Mouse (Mus musculus) lung, postnatal 0 days (tissue): ENCODE data around the gene Mrc1. TPM values are rescaled to one million over a fixed set of nuclear protein-coding genes. Genes with fewer than 3 reads are reported as not detected.

Source experiments
- ATAC-seq: fragments of 200-750 bp; cut with Nextera tagmentation; 2 replicates; pipeline ENCODE4 v1.8.0; 2017; ENCODE audit warnings: moderate library complexity
- DNase-seq: peaks from one replicate; pipeline ENCODE4 v3.0.0-alpha.2; 2016; ENCODE audit warnings: low spot score
- H3K27ac ChIP-seq: fragments of 300-500 bp; sonication (generic); 2 replicates; pipeline ENCODE4 v1.5.1; 2014; ENCODE audit warnings: antibody characterized with exemption, mild to moderate bottlenecking, low read length, mixed read lengths
- H3K27me3 ChIP-seq: fragments of 300-500 bp; sonication (generic); replicated peaks from 2 replicates; pipeline ENCODE4 v1.6.1; 2014; ENCODE audit warnings: low read length, mixed read lengths; ENCODE audit not compliant: insufficient read depth
- H3K36me3 ChIP-seq: fragments of 300-500 bp; sonication (generic); 2 replicates; pipeline ENCODE4 v1.6.1; 2014; ENCODE audit warnings: low read length, mixed read lengths; ENCODE audit not compliant: insufficient read depth
- H3K4me1 ChIP-seq: fragments of 300-500 bp; sonication (generic); 2 replicates; pipeline ENCODE4 v1.6.1; 2014; ENCODE audit warnings: antibody characterized with exemption, low read depth, low read length, mixed read lengths; ENCODE audit not compliant: insufficient read depth
- H3K4me2 ChIP-seq: fragments of 300-500 bp; sonication (generic); replicated peaks from 2 replicates; pipeline ENCODE4 v1.6.1; 2014; ENCODE audit warnings: low read depth, mild to moderate bottlenecking, low read length, moderate library complexity, mixed read lengths
- H3K4me3 ChIP-seq: fragments of 300-500 bp; sonication (generic); 2 replicates; pipeline ENCODE4 v1.5.1; 2014; ENCODE audit warnings: low read depth, low read length
- H3K9ac ChIP-seq: fragments of 300-500 bp; sonication (generic); replicated peaks from 2 replicates; pipeline ENCODE4 v1.6.1; 2014; ENCODE audit warnings: low read depth, mild to moderate bottlenecking
- H3K9me3 ChIP-seq: fragments of 300-500 bp; sonication (generic); 2 replicates; pipeline ENCODE4 v1.6.1; 2016; ENCODE audit warnings: low read length, mixed read lengths
- CTCF ChIP-seq: IDR thresholded peaks from 2 replicates; pipeline ENCODE4 v1.5.1; 2016; ENCODE audit warnings: antibody characterized with exemption, mild to moderate bottlenecking
- EP300 ChIP-seq: IDR thresholded peaks from 2 replicates; pipeline ENCODE4 v1.6.1; 2016; ENCODE audit warnings: antibody characterized with exemption, mild to moderate bottlenecking, control low read depth
- WGBS: fragments of 180-500 bp; shearing (Covaris S2); extraction: QIAGEN DNeasy Blood & Tissue Kit; methylation state at CpG from one replicate; pipeline ENCODE4 v1.1.7; 2014; 5-methylcytosine and 5-hydroxymethylcytosine counted together
- polyA plus RNA-seq: library from polyadenylated mRNA; unstranded; fragments of >200 nt; fragmentation: Nextera tagmentation; extraction: Ambion mirVana; gene quantifications from 2 replicates; pipeline ENCODE4 v1.2.1, GENCODE M21; 2015

The Mrc1 gene
- polyA plus RNA-seq, 1 experiment from 2014 or later: 8.2 TPM

GRCm38 (mm10) chr2:14224387-14224786 lies 4.8 kb upstream of the Mrc1 start:
- no peak for ATAC-seq
- Histone ChIP-seq H3K9me3 (no peaks in the 10 kb centered on the region), H3K36me3 (no peaks in the 10 kb centered on the region), H3K4me3 (no peak overlapping the region), H3K4me1 (no peaks in the 10 kb centered on the region), H3K4me2 (no peak overlapping the region), H3K27me3 (no peaks in the 10 kb centered on the region), H3K27ac (no peak overlapping the region), H3K9ac (no peak overlapping the region)
- WGBS: 66% methylated on average over 3 of the region's 4 CpGs
- TF ChIP-seq CTCF: no peak
- no peak for TF ChIP-seq EP300
- no peak for DNase-seq

- H3K9me3 ChIP-seq: no peaks in the 10 kb centered on the region
- ATAC-seq (no peak), DNase-seq (peak; percentile 25)
- no peak overlapping the region for H3K4me2 ChIP-seq
- 47% methylated on average over 6 of the region's 6 CpGs for WGBS
- H3K27ac ChIP-seq: no peak overlapping the region
- TF ChIP-seq CTCF (no peak), EP300 (no peak)
- H3K36me3 ChIP-seq: no peaks in the 10 kb centered on the region
- no peak overlapping the region for H3K9ac ChIP-seq
- H3K4me3 ChIP-seq: no peak overlapping the region
- no peaks in the 10 kb centered on the region for H3K4me1 ChIP-seq
- no peaks in the 10 kb centered on the region for H3K27me3 ChIP-seq
Measured at GRCm38 (mm10) chr2:14228495-14228894, 697 bp upstream of the Mrc1 start.

- Histone ChIP-seq H3K4me1 (no peaks in the 10 kb centered on the region), H3K36me3 (no peaks in the 10 kb centered on the region), H3K9ac (no peak overlapping the region), H3K4me3 (no peak overlapping the region), H3K27ac (no peak overlapping the region), H3K9me3 (no peaks in the 10 kb centered on the region), H3K27me3 (no peaks in the 10 kb centered on the region), H3K4me2 (no peak overlapping the region)
- WGBS: 86% methylated on average over 14 of the region's 14 CpGs
- ATAC-seq (no peak), DNase-seq (no peak)
- TF ChIP-seq EP300 (no peak), CTCF (no peak)
Measured at GRCm38 (mm10) chr2:14229979-14230378, 787 bp downstream of the Mrc1 start.

- H3K4me2 ChIP-seq: no peak overlapping the region
- ATAC-seq (no peak), DNase-seq (no peak)
- no peaks in the 10 kb centered on the region for H3K27me3 ChIP-seq
- no peaks in the 10 kb centered on the region for H3K4me1 ChIP-seq
- no peak overlapping the region for H3K27ac ChIP-seq
- no peak overlapping the region for H3K4me3 ChIP-seq
- H3K36me3 ChIP-seq: no peaks in the 10 kb centered on the region
- WGBS: 68% methylated on average over 1 of the region's 1 CpGs
- TF ChIP-seq EP300 (no peak), CTCF (no peak)
- no peak overlapping the region for H3K9ac ChIP-seq
- H3K9me3 ChIP-seq: no peaks in the 10 kb centered on the region
Measured at GRCm38 (mm10) chr2:14232897-14233296, 3.7 kb downstream of the Mrc1 start.

GRCm38 (mm10) chr2:14233983-14234382 lies 4.8 kb downstream of the Mrc1 start:
- DNase-seq (peak; percentile 25), ATAC-seq (no peak)
- Histone ChIP-seq H3K27ac (no peak overlapping the region), H3K9ac (no peak overlapping the region), H3K4me3 (no peak overlapping the region), H3K36me3 (no peaks in the 10 kb centered on the region), H3K4me2 (no peak overlapping the region), H3K4me1 (no peaks in the 10 kb centered on the region), H3K27me3 (no peaks in the 10 kb centered on the region), H3K9me3 (no peaks in the 10 kb centered on the region)
- 41% methylated on average over 2 of the region's 2 CpGs for WGBS
- TF ChIP-seq EP300 (no peak), CTCF (no peak)

GRCm38 (mm10) chr2:14235319-14235718 lies 6.1 kb downstream of the Mrc1 start:
- H3K4me2 ChIP-seq: no peak overlapping the region
- no peak overlapping the region for H3K27ac ChIP-seq
- H3K4me3 ChIP-seq: no peak overlapping the region
- no peak for TF ChIP-seq CTCF
- TF ChIP-seq EP300: peak; percentile 91
- H3K27me3 ChIP-seq: no peaks in the 10 kb centered on the region
- WGBS: 53% methylated on average over 5 of the region's 5 CpGs
- DNase-seq: peak; percentile 57
- H3K9me3 ChIP-seq: no peaks in the 10 kb centered on the region
- ATAC-seq: peak; percentile 68
- H3K9ac ChIP-seq: no peak overlapping the region
- no peaks in the 10 kb centered on the region for H3K4me1 ChIP-seq
- H3K36me3 ChIP-seq: no peaks in the 10 kb centered on the region

- Histone ChIP-seq H3K4me3 (no peak overlapping the region), H3K4me2 (no peak overlapping the region), H3K4me1 (no peaks in the 10 kb centered on the region), H3K36me3 (no peaks in the 10 kb centered on the region), H3K27ac (no peak overlapping the region), H3K9ac (no peak overlapping the region), H3K9me3 (no peaks in the 10 kb centered on the region), H3K27me3 (no peaks in the 10 kb centered on the region)
- ATAC-seq (no peak), DNase-seq (no peak)
- TF ChIP-seq CTCF (no peak), EP300 (no peak)
- WGBS: 82% methylated on average over 4 of the region's 4 CpGs
Measured at GRCm38 (mm10) chr2:14236920-14237319, 7.7 kb downstream of the Mrc1 start.
